Mouse (Mus musculus) cerebellum, postnatal 10 days (tissue): ENCODE measurements around the gene Nipbl.
"Not testable (repeated sequence)": the region's sequence is repeated elsewhere in the genome, so short reads cannot be mapped to it uniquely, and the experiment has no call there.

ENCODE experiments used
- DNase-seq, 2 experiments: peaks; one replicate each; pipeline ENCODE4 v3.0.0; 2021; ENCODE audit warnings: mixed read lengths in 2 of 2

The Nipbl gene

GRCm38 (mm10) chr15:8291251-8291650 lies 153.0 kb downstream of the Nipbl start:
- peak; percentile 23 to 34 for DNase-seq

GRCm38 (mm10) chr15:8282155-8282554 lies 162.1 kb downstream of the Nipbl start:
- peak in 1 of 2 experiments; percentile 22 for DNase-seq

GRCm38 (mm10) chr15:8281701-8282100 lies 162.6 kb downstream of the Nipbl start:
- peak; percentile 31 to 42 for DNase-seq

- peak; percentile 70 to 80 for DNase-seq
These were observed 164.2 kb downstream of the Nipbl start for GRCm38 (mm10) chr15:8279929-8280610.

GRCm38 (mm10) chr15:8279320-8279779 lies 164.9 kb downstream of the Nipbl start:
- peak; percentile 10 to 26 for DNase-seq

GRCm38 (mm10) chr15:8277916-8278315 lies 166.3 kb downstream of the Nipbl start:
- not testable (repeated sequence) for DNase-seq

GRCm38 (mm10) chr15:8271952-8272351 lies 172.3 kb downstream of the Nipbl start:
- no peak for DNase-seq

- no peak for DNase-seq
These were observed 176.0 kb downstream of the Nipbl start for GRCm38 (mm10) chr15:8268231-8268630.

GRCm38 (mm10) chr15:8267211-8267610 lies 177.1 kb downstream of the Nipbl start:
- DNase-seq: no peak

GRCm38 (mm10) chr15:8265946-8266345 lies 178.3 kb downstream of the Nipbl start:
- no peak for DNase-seq
